Mouse (Mus musculus) bone marrow, adult 2 months (tissue): ENCODE measurements around the gene Nedd8.

Experiments
- CTCF ChIP-seq: fragments of 200-500 bp; IDR thresholded peaks from 2 replicates; pipeline ENCODE4 v1.5.1; 2011; ENCODE audit warnings: low read length, control low read depth; ENCODE audit not compliant: control insufficient read depth, insufficient read depth
- POLR2A ChIP-seq: fragments of 200-500 bp; IDR thresholded peaks from 2 replicates; pipeline ENCODE4 v1.6.1; 2011; ENCODE audit warnings: low read depth, mild to moderate bottlenecking, control low read depth, low read length, borderline replicate concordance; ENCODE audit not compliant: control insufficient read depth

DNA sequence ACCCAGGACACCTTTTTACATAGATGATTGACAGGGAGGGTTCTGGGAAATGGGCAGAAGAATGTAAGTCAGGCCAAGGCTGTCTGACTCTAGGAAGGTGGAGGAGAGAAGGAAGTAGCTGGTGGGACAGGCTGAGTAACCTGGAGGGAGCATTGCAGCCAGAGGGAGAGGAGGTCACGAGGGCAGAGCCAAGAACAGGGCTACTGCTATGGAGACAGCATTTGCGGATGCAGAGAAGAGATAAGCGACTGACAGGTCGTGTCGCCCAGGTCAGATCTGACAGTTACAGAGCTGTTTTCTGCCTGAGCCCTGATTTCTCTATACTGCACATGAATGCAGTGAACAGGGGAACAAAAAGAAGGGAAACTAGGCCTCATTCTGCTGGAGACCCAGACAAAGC lies 35.5 kb upstream of the Nedd8 start:
- TF ChIP-seq CTCF (no peak), POLR2A (no peak)
